ENCODE assay signal across 8 mouse cellular contexts in the genomic region with DNA sequence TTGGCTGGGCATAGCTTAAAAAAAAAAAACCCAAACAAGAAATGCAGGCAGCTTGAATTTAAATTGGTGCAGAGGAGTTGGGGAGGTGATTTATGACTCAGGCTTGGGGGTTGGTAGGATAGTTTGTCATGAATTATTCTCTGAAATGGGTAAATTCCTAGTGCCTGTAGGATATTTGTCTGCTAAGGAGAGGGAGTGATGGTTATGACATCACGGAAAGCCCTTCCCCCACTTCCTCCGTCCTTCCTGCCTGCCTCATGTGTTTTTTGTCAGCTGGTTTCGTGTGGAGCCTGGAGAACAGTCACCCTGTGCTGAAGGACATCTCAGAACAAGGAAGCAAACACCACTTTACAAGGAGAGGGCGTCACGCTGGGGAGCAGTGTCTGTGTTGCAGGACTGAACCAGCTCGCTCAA. TPM values are rescaled to one million over a fixed set of nuclear protein-coding genes. Genes with fewer than 3 reads are reported as not detected.
DNase-seq lines count a peak whose midpoint lies in the region; ATAC-seq lines count a peak whose summit lies in the region.

No protein-coding gene starts in this region.

- no peaks in the 10 kb centered on the region for H3K9me3 ChIP-seq in embryonic facial prominence, embryonic 10.5 days

- DNase-seq in urinary bladder, postnatal 25 days (ENCODE audit: low spot score) = peak; percentile 18
- DNase-seq in urinary bladder, adult 2 months (ENCODE audit: low spot score) = no peak
- DNase-seq in embryonic facial prominence, embryonic 10.5 days (ENCODE audit: low spot score) = peak; percentile 55
- DNase-seq in heart, postnatal 4 days = peak; percentile 75
- peak; percentile 68 for DNase-seq in layer of hippocampus, adult 11-12 months (ENCODE audit: low spot score)
- DNase-seq in lung, adult 18-20 months = peak; percentile 69 to 78
- DNase-seq in right cerebral cortex, postnatal 10 days (ENCODE audit: low spot score in 2 of 2) = peak; percentile 62 to 65

- peaks cover 59% of the 10 kb centered on the region for H3K4me1 ChIP-seq in embryonic facial prominence, embryonic 10.5 days

- H3K27ac ChIP-seq in embryonic facial prominence, embryonic 10.5 days (replicated peaks) = no peak overlapping the region; the same call in 1 of the 2 replicates

- H3K36me3 ChIP-seq in embryonic facial prominence, embryonic 10.5 days (replicated peaks) = no peaks in the 10 kb centered on the region

- no peak overlapping the region for H3K4me3 ChIP-seq in embryonic facial prominence, embryonic 10.5 days

- WGBS in embryonic facial prominence, embryonic 10.5 days = 34% methylated on average over 6 of the region's 6 CpGs

- no peaks in the 10 kb centered on the region for H3K27me3 ChIP-seq in embryonic facial prominence, embryonic 10.5 days (replicated peaks; ENCODE audit: low read depth, poor library complexity, severe bottlenecking)

- no peak for ATAC-seq in erythroid progenitor cell, adult 5-6 weeks (replicated peaks; ENCODE audit: low FRiP score, poor library complexity, severe bottlenecking)

RNA-seq across cellular contexts. Expression of a gene that starts 31.7 kb away (rescaled TPM):
- 25.4 and 31.6 TPM in 2 replicates for polyA plus RNA-seq in urinary bladder, adult 2 months (2012; rRNA removed)
- polyA plus RNA-seq in embryonic facial prominence, embryonic 10.5 days (2016; fragmentation: Nextera tagmentation; extraction: Ambion mirVana) = 9.5 and 10.0 TPM in 2 replicates
- total RNA-seq in heart, postnatal 4 days (2021) = 100 to 1,000 TPM; 118 to 135 TPM
- total RNA-seq in erythroid progenitor cell, adult 5-6 weeks (2015; ENCODE audit: low replicate concordance) = 115 and 116 TPM in 2 replicates
- total RNA-seq in erythroid progenitor cell, adult 5-6 weeks (2017; ENCODE audit: low replicate concordance) = 114 and 123 TPM in 2 replicates
